Mouse (Mus musculus) testis, adult 2 months (tissue): ENCODE results near the gene Egf. TPM values are rescaled to one million over a fixed set of nuclear protein-coding genes. Genes with fewer than 3 reads are reported as not detected.

Source experiments
- H3K27ac ChIP-seq: fragments of 200-500 bp; 2 replicates; pipeline ENCODE4 v1.5.1; 2012; ENCODE audit warnings: low read depth, low read length; ENCODE audit not compliant: control insufficient read depth, insufficient read depth
- H3K27me3 ChIP-seq: fragments of 200-500 bp; 2 replicates; pipeline ENCODE4 v1.6.1; 2012; ENCODE audit warnings: mild to moderate bottlenecking, low read length, moderate library complexity; ENCODE audit not compliant: control insufficient read depth, insufficient read depth
- H3K36me3 ChIP-seq: fragments of 200-500 bp; 2 replicates; pipeline ENCODE4 v1.6.1; 2012; ENCODE audit warnings: mild to moderate bottlenecking, low read length; ENCODE audit not compliant: control insufficient read depth, insufficient read depth
- H3K4me1 ChIP-seq: fragments of 200-500 bp; 2 replicates; pipeline ENCODE4 v1.6.1; 2012; ENCODE audit warnings: low read length; ENCODE audit not compliant: control insufficient read depth, insufficient read depth
- H3K4me3 ChIP-seq: fragments of 200-500 bp; 2 replicates; pipeline ENCODE4 v1.5.1; 2012; ENCODE audit warnings: low read depth, mild to moderate bottlenecking, low read length, moderate library complexity, mixed read lengths; ENCODE audit not compliant: control insufficient read depth
- CTCF ChIP-seq: fragments of 200-500 bp; IDR thresholded peaks from 2 replicates; pipeline ENCODE4 v1.5.1; 2012; ENCODE audit warnings: low read depth, mild to moderate bottlenecking, inconsistent platforms, low read length, moderate library complexity; ENCODE audit not compliant: control insufficient read depth, insufficient read depth, insufficient replicate concordance
- POLR2A ChIP-seq: fragments of 200-500 bp; IDR thresholded peaks from 2 replicates; pipeline ENCODE4 v1.6.1; 2012; ENCODE audit warnings: low read depth, mild to moderate bottlenecking, inconsistent platforms, low read length, moderate library complexity; ENCODE audit not compliant: control insufficient read depth
- polyA plus RNA-seq: library from polyadenylated mRNA; depleted of rRNA; stranded (reverse); fragments of >200 nt; gene quantifications from 2 replicates; pipeline ENCODE4 v1.2.3, GENCODE M21; 2012; rRNA removed

Gene Egf
- polyA plus RNA-seq, 1 experiment = 3.4 TPM

GRCm38 (mm10) chr3:129640211-129641000, 114.7 kb downstream of the Egf start:
- H3K27ac ChIP-seq = no peak overlapping the region
- no peaks in the 10 kb centered on the region for H3K4me1 ChIP-seq
- no peaks in the 10 kb centered on the region for H3K36me3 ChIP-seq
- TF ChIP-seq POLR2A = no peak
- no peak for TF ChIP-seq CTCF
- H3K27me3 ChIP-seq = no peaks in the 10 kb centered on the region
- H3K4me3 ChIP-seq = no peak overlapping the region

GRCm38 (mm10) chr3:129639701-129640100, 115.4 kb downstream of the Egf start:
- H3K4me1 ChIP-seq = no peaks in the 10 kb centered on the region
- no peaks in the 10 kb centered on the region for H3K27me3 ChIP-seq
- TF ChIP-seq POLR2A (no peak), CTCF (no peak)

GRCm38 (mm10) chr3:129637446-129637845, 117.7 kb downstream of the Egf start:
- TF ChIP-seq CTCF (no peak), POLR2A (no peak)

More at GRCm38 (mm10) chr3:129639701-129640100, 115.4 kb downstream of the Egf start:
- Histone ChIP-seq H3K36me3 (no peaks in the 10 kb centered on the region), H3K27ac (no peak overlapping the region), H3K4me3 (no peak overlapping the region)

GRCm38 (mm10) chr3:129634260-129634901, 120.7 kb downstream of the Egf start:
- H3K4me3 ChIP-seq = no peak overlapping the region
- H3K27ac ChIP-seq = no peak overlapping the region
- TF ChIP-seq POLR2A (no peak), CTCF (no peak; the same call in 1 of the 2 replicates)
- H3K36me3 ChIP-seq = no peaks in the 10 kb centered on the region
- H3K27me3 ChIP-seq = no peaks in the 10 kb centered on the region
- H3K4me1 ChIP-seq = no peaks in the 10 kb centered on the region

More at GRCm38 (mm10) chr3:129637446-129637845, 117.7 kb downstream of the Egf start:
- H3K36me3 ChIP-seq = no peaks in the 10 kb centered on the region
- no peaks in the 10 kb centered on the region for H3K27me3 ChIP-seq
- H3K4me3 ChIP-seq = no peak overlapping the region
- H3K27ac ChIP-seq = no peak overlapping the region
- no peaks in the 10 kb centered on the region for H3K4me1 ChIP-seq

GRCm38 (mm10) chr3:129633518-129633917, 121.6 kb downstream of the Egf start:
- no peaks in the 10 kb centered on the region for H3K27me3 ChIP-seq
- no peak overlapping the region for H3K27ac ChIP-seq
- no peak for TF ChIP-seq CTCF
- TF ChIP-seq POLR2A = no peak
- H3K4me3 ChIP-seq = no peak overlapping the region
- H3K36me3 ChIP-seq = no peaks in the 10 kb centered on the region
- H3K4me1 ChIP-seq = no peaks in the 10 kb centered on the region

GRCm38 (mm10) chr3:129631857-129632256, 123.3 kb downstream of the Egf start:
- Histone ChIP-seq H3K27ac (no peak overlapping the region), H3K27me3 (no peaks in the 10 kb centered on the region), H3K4me3 (no peak overlapping the region), H3K4me1 (no peaks in the 10 kb centered on the region), H3K36me3 (no peaks in the 10 kb centered on the region)
- no peak for TF ChIP-seq POLR2A
- no peak for TF ChIP-seq CTCF

- no peaks in the 10 kb centered on the region for H3K4me1 ChIP-seq
- H3K4me3 ChIP-seq = no peak overlapping the region
- no peaks in the 10 kb centered on the region for H3K27me3 ChIP-seq
- no peak for TF ChIP-seq CTCF
- no peak for TF ChIP-seq POLR2A
- H3K36me3 ChIP-seq = no peaks in the 10 kb centered on the region
- no peak overlapping the region for H3K27ac ChIP-seq
Observed at GRCm38 (mm10) chr3:129631018-129631417, 124.1 kb downstream of the Egf start.

Other genes starting within 250 kb of the Egf start
- 13.3 and 14.0 TPM in 2 replicates for gene Elovl6, start 223.0 kb downstream of the Egf start, polyA plus RNA-seq
- not detected in 2 replicates for gene Lrit3, start 48.7 kb upstream of the Egf start, polyA plus RNA-seq
- gene Rrh, start 67.3 kb upstream of the Egf start, polyA plus RNA-seq = 0.28 and 0.42 TPM in 2 replicates
- gene Gar1, start 76.1 kb upstream of the Egf start, polyA plus RNA-seq = 43.1 and 49.6 TPM in 2 replicates
- gene Cfi, start 80.6 kb upstream of the Egf start, polyA plus RNA-seq = 0.14 and 0.20 TPM in 2 replicates
- gene Pla2g12a, start 123.3 kb upstream of the Egf start, polyA plus RNA-seq = 75.4 and 94.8 TPM in 2 replicates
- gene Casp6, start 146.1 kb upstream of the Egf start, polyA plus RNA-seq = 15.9 and 17.9 TPM in 2 replicates
- gene Mcub, start 214.9 kb upstream of the Egf start, polyA plus RNA-seq = 2.5 and 3.5 TPM in 2 replicates